Mouse (Mus musculus): ENCODE data around the gene Spata20. TPM values are rescaled to one million over a fixed set of nuclear protein-coding genes. Genes with fewer than 3 reads are reported as not detected.

Spata20 gene
- polyA plus RNA-seq, 1 experiment from 2014 or later: 0.31 TPM

- 33% methylated on average over 11 of the region's 11 CpGs for whole genome bisulfite sequencing
- DNase-seq (ENCODE audit: low spot score): no peak
- Histone ChIP-seq H3K27ac (replicated peaks; ENCODE audit: low read depth, low read length) (no peak overlapping the region), H3K36me3 (ENCODE audit: control insufficient read depth, insufficient read depth, low read length) (no peaks in the 10 kb centered on the region), H3K9ac (ENCODE audit: low read depth, low read length) (no peak overlapping the region), H3K4me1 (ENCODE audit: control insufficient read depth, insufficient read depth, low read length) (peaks cover 17% of the 10 kb centered on the region), H3K9me3 (ENCODE audit: control insufficient read depth, low read length) (no peaks in the 10 kb centered on the region), H3K27me3 (replicated peaks; ENCODE audit: control insufficient read depth, insufficient read depth, low read length) (peaks cover 11% of the 10 kb centered on the region; the same call in 1 of the 2 replicates), H3K4me3 (ENCODE audit: low read depth, low read length) (no peak overlapping the region), H3K4me2 (ENCODE audit: low read depth, low read length) (no peak overlapping the region)
- ATAC-seq (ENCODE audit: low read depth): no peak
Measured at GRCm38 (mm10) chr11:94475722-94476121, 10.3 kb downstream of the Spata20 start.

DNA sequence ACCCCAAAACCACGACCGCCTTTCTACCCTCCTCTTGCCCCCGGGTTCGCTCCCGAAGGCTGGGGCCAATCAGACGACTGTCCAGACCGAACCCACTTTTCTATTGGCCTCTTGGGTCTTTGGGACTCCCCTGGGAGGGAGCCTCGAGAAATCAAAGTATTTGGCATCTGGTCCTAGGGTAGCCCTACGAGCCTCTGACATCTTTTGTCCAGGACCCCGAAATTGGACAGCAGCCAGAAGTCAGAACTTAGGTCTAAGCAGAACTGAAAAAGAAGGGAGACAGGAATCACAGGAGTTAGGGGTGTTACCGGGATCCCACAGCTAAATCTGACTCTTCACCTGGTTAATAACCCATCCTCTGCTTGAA lies 11.5 kb downstream of the Spata20 start:
- peaks cover 11% of the 10 kb centered on the region; the same call in 1 of the 2 replicates for H3K27me3 ChIP-seq (replicated peaks; ENCODE audit: control insufficient read depth, insufficient read depth, low read length)
- peak overlapping the region; percentile 97 for H3K27ac ChIP-seq (replicated peaks; ENCODE audit: low read depth, low read length)
- ATAC-seq (ENCODE audit: low read depth) (no peak), DNase-seq (ENCODE audit: low spot score) (no peak)
- no peaks in the 10 kb centered on the region for H3K36me3 ChIP-seq (ENCODE audit: control insufficient read depth, insufficient read depth, low read length)
- 3% methylated on average over 11 of the region's 11 CpGs for WGBS
- peak overlapping the region; percentile 92; the same call in 1 of the 2 replicates for H3K9ac ChIP-seq (ENCODE audit: low read depth, low read length)
- H3K9me3 ChIP-seq (ENCODE audit: control insufficient read depth, low read length): no peaks in the 10 kb centered on the region
- H3K4me2 ChIP-seq (ENCODE audit: low read depth, low read length): peak overlapping the region; percentile 61
- peaks cover 22% of the 10 kb centered on the region for H3K4me1 ChIP-seq (ENCODE audit: control insufficient read depth, insufficient read depth, low read length)
- H3K4me3 ChIP-seq (ENCODE audit: low read depth, low read length): peak overlapping the region; percentile 81

- 2% methylated on average over 27 of the region's 71 CpGs for WGBS
- DNase-seq (ENCODE audit: low spot score): peak; percentile 97
- H3K4me3 ChIP-seq (ENCODE audit: low read depth, low read length): peak within 1 kb of the TSS; percentile 81
- peaks cover 28% of the 10 kb centered on the region for H3K4me1 ChIP-seq (ENCODE audit: control insufficient read depth, insufficient read depth, low read length)
- H3K27ac ChIP-seq (replicated peaks; ENCODE audit: low read depth, low read length): peak within 1 kb of the TSS; percentile 97
- H3K9me3 ChIP-seq (ENCODE audit: control insufficient read depth, low read length): no peaks in the 10 kb centered on the region
- H3K9ac ChIP-seq (ENCODE audit: low read depth, low read length): peak within 1 kb of the TSS; percentile 92
- H3K27me3 ChIP-seq (replicated peaks; ENCODE audit: control insufficient read depth, insufficient read depth, low read length): peaks cover 11% of the 10 kb centered on the region; the same call in 1 of the 2 replicates
- peak; percentile 93 for ATAC-seq (ENCODE audit: low read depth)
- peak within 1 kb of the TSS; percentile 61 for H3K4me2 ChIP-seq (ENCODE audit: low read depth, low read length)
- H3K36me3 ChIP-seq (ENCODE audit: control insufficient read depth, insufficient read depth, low read length): no peaks in the 10 kb centered on the region
Measured at GRCm38 (mm10) chr11:94473707-94474543, 12.1 kb downstream of the Spata20 start, which contains the start of gene Cacna1g. TSS of gene Cacna1g (minus strand) at chr11:94474198.

DNA sequence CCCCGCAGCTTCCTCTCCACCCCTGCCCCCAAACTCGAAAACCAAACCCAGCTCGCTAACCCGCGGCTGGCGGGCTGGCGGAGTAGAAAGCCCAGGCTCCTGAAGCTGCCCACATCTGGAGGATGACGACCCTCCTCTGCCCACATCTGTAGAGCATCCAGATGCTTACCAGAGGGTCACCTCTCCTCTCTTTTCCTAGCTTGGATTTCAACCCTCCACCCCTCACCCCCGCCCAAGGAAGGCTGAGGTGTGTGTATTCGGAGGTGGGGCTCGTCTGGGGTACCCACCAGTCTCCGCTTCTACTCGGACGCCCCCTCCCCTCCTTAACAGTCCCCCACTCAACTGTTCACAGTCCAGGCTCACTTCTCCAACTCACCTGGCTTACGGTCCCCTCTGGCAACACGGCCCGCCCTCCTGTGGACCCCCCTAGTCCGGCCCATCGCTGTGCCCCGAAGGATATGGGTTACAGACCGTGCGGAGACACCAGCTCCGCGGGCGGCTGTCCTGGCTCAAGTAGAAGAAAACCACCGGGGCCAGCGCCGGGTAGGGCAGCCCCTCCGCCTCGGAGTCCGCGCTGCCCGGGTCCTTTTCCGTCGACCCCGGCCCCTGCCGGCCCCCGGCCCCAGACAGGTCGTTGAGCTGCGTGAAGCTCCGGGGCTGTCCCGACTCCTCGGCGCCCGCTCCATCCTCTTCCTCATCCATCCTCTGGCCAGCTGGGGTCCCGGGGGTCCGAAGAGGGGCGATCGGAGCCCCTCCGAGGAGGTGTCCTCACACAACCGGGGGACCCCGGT lies 12.9 kb downstream of the Spata20 start:
- no peaks in the 10 kb centered on the region for H3K9me3 ChIP-seq (ENCODE audit: control insufficient read depth, low read length)
- DNase-seq (ENCODE audit: low spot score) (no peak), ATAC-seq (ENCODE audit: low read depth) (no peak)
- peak overlapping the region; percentile 81 for H3K4me3 ChIP-seq (ENCODE audit: low read depth, low read length)
- H3K27ac ChIP-seq (replicated peaks; ENCODE audit: low read depth, low read length): peak overlapping the region; percentile 97
- H3K4me1 ChIP-seq (ENCODE audit: control insufficient read depth, insufficient read depth, low read length): peaks cover 37% of the 10 kb centered on the region
- H3K9ac ChIP-seq (ENCODE audit: low read depth, low read length): peak overlapping the region; percentile 92
- H3K4me2 ChIP-seq (ENCODE audit: low read depth, low read length): peak overlapping the region; percentile 61
- no peaks in the 10 kb centered on the region for H3K36me3 ChIP-seq (ENCODE audit: control insufficient read depth, insufficient read depth, low read length)
- under 1% methylated on average over 35 of the region's 52 CpGs for WGBS
- peaks cover 11% of the 10 kb centered on the region; the same call in 1 of the 2 replicates for H3K27me3 ChIP-seq (replicated peaks; ENCODE audit: control insufficient read depth, insufficient read depth, low read length)

- H3K9ac ChIP-seq (ENCODE audit: low read depth, low read length): peak overlapping the region; percentile 92
- H3K27ac ChIP-seq (replicated peaks; ENCODE audit: low read depth, low read length): peak overlapping the region; percentile 97
- H3K4me1 ChIP-seq (ENCODE audit: control insufficient read depth, insufficient read depth, low read length): peaks cover 42% of the 10 kb centered on the region
- H3K27me3 ChIP-seq (replicated peaks; ENCODE audit: control insufficient read depth, insufficient read depth, low read length): peaks cover 11% of the 10 kb centered on the region; the same call in 1 of the 2 replicates
- H3K9me3 ChIP-seq (ENCODE audit: control insufficient read depth, low read length): no peaks in the 10 kb centered on the region
- 2% methylated on average over 15 of the region's 15 CpGs for WGBS
- H3K4me2 ChIP-seq (ENCODE audit: low read depth, low read length): peak overlapping the region; percentile 61
- ATAC-seq (ENCODE audit: low read depth): no peak
- H3K4me3 ChIP-seq (ENCODE audit: low read depth, low read length): peak overlapping the region; percentile 81
- peak; percentile 80 for DNase-seq (ENCODE audit: low spot score)
- no peaks in the 10 kb centered on the region for H3K36me3 ChIP-seq (ENCODE audit: control insufficient read depth, insufficient read depth, low read length)
Measured at GRCm38 (mm10) chr11:94472585-94472915, 13.4 kb downstream of the Spata20 start.

DNA sequence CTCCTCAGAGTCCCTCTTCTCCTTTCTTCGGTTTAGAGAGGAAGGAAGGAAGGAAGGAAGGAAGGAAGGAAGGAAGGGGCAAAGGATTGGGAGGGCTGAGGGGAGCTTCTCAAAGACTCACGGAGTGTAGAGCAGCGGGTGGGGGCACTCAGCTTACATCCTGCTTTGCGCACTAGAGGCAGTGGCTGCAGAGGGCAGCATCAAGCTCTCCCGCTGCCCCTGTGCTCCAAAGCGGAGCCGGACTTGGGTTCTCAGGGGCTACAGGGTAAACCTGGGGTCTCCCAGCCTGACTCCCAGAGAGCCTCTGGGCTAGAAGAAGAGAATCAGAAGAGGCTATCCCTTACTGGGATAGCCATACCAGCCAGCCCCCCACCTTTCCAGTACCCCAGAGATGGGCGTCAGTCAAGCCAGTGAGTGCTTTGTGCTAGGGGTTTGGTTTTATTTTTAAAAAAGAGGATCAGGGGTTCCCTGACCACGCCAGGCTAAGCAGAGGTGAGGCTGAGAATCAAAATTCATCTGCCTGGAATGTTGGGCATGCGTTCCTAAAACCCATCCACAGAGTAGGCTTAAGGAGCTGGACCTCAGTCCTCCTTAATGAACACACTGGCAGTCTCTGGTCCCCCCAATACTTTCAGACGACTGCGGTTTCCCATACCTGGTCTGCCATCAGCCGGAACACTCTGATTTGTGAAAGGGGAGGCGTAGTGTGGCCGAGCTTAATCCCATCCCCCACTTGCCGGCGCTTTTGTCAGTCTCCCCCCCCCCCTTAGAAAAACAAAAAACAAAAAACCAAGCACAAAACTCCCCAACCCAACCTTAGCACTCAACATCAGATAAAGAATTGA lies 14.0 kb downstream of the Spata20 start:
- peak overlapping the region; percentile 97 for H3K27ac ChIP-seq (replicated peaks; ENCODE audit: low read depth, low read length)
- no peak for ATAC-seq (ENCODE audit: low read depth)
- peaks cover 48% of the 10 kb centered on the region for H3K4me1 ChIP-seq (ENCODE audit: control insufficient read depth, insufficient read depth, low read length)
- no peaks in the 10 kb centered on the region for H3K9me3 ChIP-seq (ENCODE audit: control insufficient read depth, low read length)
- peak overlapping the region; percentile 92 for H3K9ac ChIP-seq (ENCODE audit: low read depth, low read length)
- peak overlapping the region; percentile 81 for H3K4me3 ChIP-seq (ENCODE audit: low read depth, low read length)
- H3K4me2 ChIP-seq (ENCODE audit: low read depth, low read length): peak overlapping the region; percentile 61
- 3% methylated on average over 17 of the region's 17 CpGs for WGBS
- H3K36me3 ChIP-seq (ENCODE audit: control insufficient read depth, insufficient read depth, low read length): 0 out of 2 replicates have a peak, but pooled peaks cover 4% of the 10 kb centered on the region
- peak; percentile 51 for DNase-seq (ENCODE audit: low spot score)
- peaks cover 11% of the 10 kb centered on the region; the same call in 1 of the 2 replicates for H3K27me3 ChIP-seq (replicated peaks; ENCODE audit: control insufficient read depth, insufficient read depth, low read length)

DNA sequence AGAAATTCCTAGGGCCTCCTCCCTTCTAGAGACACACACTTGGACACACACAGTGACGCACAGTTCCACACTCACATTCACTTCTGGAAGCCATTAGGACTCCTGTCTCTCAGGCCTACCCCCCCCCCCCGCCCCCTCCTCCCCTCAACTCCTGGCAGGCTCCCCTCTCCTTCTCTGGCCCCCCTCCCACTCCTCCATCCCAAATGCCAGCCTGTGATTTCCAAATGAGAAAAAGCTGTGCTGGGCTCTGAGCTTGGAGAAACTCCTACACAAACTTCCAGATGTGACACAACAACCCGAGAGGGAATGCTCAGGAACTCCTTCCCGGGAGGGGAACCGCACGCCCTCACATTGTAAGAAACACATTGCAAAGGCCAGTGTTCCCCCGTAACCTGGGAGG lies 15.6 kb downstream of the Spata20 start:
- H3K27me3 ChIP-seq (replicated peaks; ENCODE audit: control insufficient read depth, insufficient read depth, low read length): no peaks in the 10 kb centered on the region
- H3K27ac ChIP-seq (replicated peaks; ENCODE audit: low read depth, low read length): peak overlapping the region; percentile 97
- H3K9me3 ChIP-seq (ENCODE audit: control insufficient read depth, low read length): no peaks in the 10 kb centered on the region
- peak overlapping the region; percentile 61 for H3K4me2 ChIP-seq (ENCODE audit: low read depth, low read length)
- ATAC-seq (ENCODE audit: low read depth) (no peak), DNase-seq (ENCODE audit: low spot score) (peak; percentile 92)
- peaks cover 47% of the 10 kb centered on the region for H3K4me1 ChIP-seq (ENCODE audit: control insufficient read depth, insufficient read depth, low read length)
- peak overlapping the region; percentile 81 for H3K4me3 ChIP-seq (ENCODE audit: low read depth, low read length)
- H3K9ac ChIP-seq (ENCODE audit: low read depth, low read length): peak overlapping the region; percentile 92
- 21% methylated on average over 6 of the region's 7 CpGs for WGBS
- 0 out of 2 replicates have a peak, but pooled peaks cover 10% of the 10 kb centered on the region for H3K36me3 ChIP-seq (ENCODE audit: control insufficient read depth, insufficient read depth, low read length)

Data from embryonic facial prominence, embryonic 14.5 days (tissue).